Mouse (Mus musculus): ENCODE measurements around the gene Rpl12. TPM values are rescaled to one million over a fixed set of nuclear protein-coding genes. Genes with fewer than 3 reads are reported as not detected.
A peak's percentile ranks its signal among the peaks of the same experiment; 100 is the strongest.

The Rpl12 gene
- total RNA-seq, 4 experiments from 2014 or later: 56.3 to 66.1 (median 58.9) TPM

- DNase-seq (ENCODE audit: low spot score): no peak
These were observed 20.9 kb upstream of the Rpl12 start for GRCm38 (mm10) chr2:32940483-32940882.

DNA sequence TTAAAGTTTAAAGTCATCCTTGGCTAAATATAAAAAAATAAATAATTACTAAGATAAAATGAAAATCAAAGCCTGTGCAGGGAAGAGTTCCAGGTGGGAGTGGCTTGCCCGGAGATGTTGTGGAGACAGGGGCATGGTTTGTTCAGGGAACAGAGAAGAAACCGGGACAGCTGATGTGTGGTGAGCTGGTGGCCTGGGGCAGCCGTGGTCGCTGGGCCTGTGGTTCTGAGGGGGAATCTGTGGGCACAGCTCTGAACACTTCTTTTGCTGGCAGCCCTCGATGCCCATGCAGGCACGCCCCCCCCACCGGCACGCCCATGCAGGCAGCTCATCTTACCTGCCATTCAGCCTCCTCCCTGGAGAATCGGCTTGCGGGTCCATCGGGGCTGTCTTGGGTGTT lies 13.9 kb upstream of the Rpl12 start:
- DNase-seq (ENCODE audit: low spot score): no peak

DNA sequence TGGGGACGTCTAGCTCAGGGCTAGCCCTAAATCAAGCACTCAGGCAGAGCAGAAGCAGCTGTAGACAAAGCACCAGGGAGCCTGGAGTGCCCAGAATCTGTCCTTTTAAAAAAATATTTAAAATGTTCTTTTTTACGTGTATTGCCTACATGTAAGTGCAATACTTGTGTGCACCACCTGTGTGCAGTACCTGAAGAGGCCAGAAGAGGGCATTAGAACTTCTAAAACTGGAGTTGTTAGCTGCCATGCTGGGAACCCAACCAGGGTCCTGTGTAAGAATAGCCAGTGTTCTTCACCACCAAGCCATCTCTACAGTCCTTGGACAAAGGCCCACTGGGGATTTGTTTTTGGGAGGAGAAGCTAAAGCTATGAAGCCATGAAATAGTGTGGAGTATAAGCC lies 6.8 kb upstream of the Rpl12 start:
- DNase-seq (ENCODE audit: low spot score): no peak

- DNase-seq (ENCODE audit: low spot score): no peak
These were observed 4.0 kb upstream of the Rpl12 start for GRCm38 (mm10) chr2:32957344-32957743.

GRCm38 (mm10) chr2:32960273-32960672 lies 1.1 kb upstream of the Rpl12 start:
- no peak for DNase-seq (ENCODE audit: low spot score)

GRCm38 (mm10) chr2:32962062-32962874 lies 909 bp downstream of the Rpl12 start:
- DNase-seq (ENCODE audit: low spot score): no peak

GRCm38 (mm10) chr2:32962875-32963220 lies 1.5 kb downstream of the Rpl12 start:
- DNase-seq (ENCODE audit: low spot score): no peak

DNA sequence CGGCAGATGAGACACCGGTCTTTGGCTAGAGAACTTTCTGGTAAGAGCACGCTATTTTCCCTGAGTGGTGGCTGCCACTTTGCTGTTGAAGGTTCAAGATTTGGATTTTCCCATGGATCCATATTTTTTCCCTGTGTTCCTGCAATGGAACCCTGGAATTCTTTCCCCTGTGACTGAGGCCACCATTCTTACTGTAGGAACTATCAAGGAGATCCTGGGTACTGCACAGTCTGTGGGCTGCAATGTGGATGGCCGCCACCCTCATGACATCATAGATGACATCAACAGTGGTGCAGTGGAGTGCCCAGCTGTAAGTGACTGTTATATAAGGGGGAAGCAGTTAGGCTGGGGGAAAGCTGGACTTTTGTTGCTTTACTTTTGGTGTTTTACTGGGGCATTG lies 2.2 kb downstream of the Rpl12 start:
- no peak for DNase-seq (ENCODE audit: low spot score)

DNA sequence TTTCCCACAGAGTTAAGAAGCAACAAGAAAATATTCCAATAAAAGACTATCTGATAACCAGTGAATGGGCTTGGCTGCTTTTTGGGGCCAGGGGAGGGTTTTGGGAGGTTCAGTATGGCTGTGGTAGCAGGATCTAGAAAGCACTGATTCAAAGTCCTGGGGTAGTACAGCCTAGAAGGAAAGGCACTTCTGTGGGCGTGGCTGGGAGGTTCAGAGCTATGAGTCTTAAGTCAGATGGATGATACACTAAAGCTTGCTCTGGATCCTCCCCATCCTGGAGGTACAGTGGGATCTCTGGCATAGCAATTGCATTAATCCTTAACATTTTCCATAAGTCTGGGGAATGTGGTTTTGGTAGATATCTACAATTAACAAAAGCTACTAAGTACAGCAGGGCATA lies 2.6 kb downstream of the Rpl12 start:
- no peak for DNase-seq (ENCODE audit: low spot score)

- no peak for DNase-seq (ENCODE audit: low spot score)
These were observed 3.5 kb downstream of the Rpl12 start for GRCm38 (mm10) chr2:32964659-32965457.

GRCm38 (mm10) chr2:32965511-32966183 lies 4.3 kb downstream of the Rpl12 start:
- no peak for DNase-seq (ENCODE audit: low spot score)

DNA sequence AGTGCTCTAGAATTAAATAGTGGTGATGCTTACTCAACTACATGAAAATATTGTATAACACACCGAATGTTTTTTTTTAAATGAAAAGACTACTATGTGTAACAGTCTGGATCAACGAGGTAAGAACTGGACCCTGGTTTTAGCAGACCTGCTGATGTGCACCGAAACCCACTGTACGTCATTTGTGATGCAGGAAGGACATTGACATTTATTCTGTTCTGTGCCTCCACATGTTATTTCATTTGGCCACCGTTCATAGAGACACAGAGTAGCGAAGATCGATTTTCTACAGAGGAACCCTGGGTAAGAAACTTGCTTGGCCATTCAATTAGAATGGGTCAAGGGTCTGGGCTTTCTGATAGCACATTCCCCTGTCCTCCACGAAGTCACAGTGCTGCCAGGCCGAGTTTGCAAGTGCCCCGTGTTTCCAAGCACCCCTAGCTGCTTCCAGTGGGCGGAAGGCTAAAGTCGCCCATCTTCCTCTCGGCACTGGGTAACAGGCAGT lies 4.9 kb downstream of the Rpl12 start:
- DNase-seq (ENCODE audit: low spot score): no peak

DNA sequence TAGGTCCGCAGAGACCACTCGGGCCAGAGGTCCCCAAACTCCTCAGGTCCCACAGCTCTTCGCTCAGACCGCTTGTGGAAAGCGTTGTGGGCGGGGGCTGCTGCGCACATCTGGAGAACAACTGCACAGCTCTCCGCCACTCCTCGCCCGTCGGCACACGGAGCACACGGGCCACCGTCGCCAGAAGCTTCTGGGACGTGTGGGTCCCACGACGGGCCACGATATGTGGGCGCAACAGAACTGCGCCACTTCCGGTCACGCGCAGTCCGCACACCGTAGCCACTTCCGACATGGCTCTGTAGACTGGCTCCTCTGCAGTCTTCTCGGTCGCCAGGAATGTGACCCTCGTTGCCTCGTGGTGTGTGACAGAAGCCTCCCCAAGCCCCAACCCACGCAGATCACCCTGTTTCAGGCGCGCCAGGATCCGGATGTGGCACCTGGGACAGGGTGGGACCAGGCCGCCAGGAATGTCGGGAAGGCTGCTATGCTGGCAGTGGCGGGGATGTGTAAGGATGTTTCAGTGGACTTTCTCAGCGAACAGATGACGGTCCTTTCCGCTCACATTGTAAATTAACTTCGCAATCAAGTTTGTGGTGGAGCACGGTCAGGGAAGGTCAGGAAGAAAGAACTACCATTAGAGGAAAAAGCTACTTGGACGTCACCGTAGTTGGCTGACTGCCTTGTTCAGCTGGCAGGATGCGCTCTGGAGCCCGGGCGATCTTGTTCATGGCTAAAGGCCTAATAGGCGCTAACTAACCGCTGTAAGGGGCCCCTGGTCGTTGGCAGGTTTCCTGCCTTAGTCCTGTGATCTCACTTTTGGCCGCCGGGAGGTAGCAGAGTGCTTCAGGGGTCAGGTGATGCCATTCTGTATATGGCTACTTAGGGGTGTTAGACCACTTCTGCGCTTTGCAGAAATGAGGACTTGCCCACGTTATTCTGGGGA lies 5.6 kb downstream of the Rpl12 start:
- peak; percentile 88 for DNase-seq (ENCODE audit: low spot score)

DNA sequence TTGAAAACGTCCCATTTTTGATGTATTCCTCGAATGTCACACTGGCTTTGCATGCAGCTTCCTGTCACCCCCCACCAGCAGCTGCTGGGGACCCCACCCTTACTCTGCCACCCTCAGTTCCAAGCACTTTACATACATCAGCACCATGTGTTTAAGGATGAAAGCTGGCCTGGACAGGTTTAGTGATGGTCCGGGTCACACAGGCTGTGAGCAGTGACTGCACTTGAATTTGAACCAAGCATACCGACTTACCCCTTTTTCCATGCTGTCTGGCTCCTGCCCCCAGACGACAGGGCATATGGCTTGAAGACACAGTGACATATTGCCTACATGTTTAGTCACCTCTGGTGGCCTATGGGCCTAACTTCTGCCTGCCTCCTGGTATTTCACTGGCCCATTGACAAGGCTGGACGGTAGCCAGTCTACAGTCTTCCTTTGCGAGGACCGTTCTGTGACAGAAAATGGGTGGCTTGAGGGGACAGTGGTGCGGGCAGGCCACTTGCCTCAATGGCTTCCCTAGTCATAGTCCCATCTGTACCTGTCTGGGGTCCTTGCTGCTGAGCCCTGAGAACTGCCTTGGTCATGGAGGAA lies 6.8 kb downstream of the Rpl12 start:
- no peak for DNase-seq (ENCODE audit: low spot score)

GRCm38 (mm10) chr2:32969326-32969725 lies 8.0 kb downstream of the Rpl12 start:
- peak; percentile 74 for DNase-seq (ENCODE audit: low spot score)

- no peak for DNase-seq (ENCODE audit: low spot score)
These were observed 9.9 kb downstream of the Rpl12 start for GRCm38 (mm10) chr2:32971235-32971634.

GRCm38 (mm10) chr2:32974216-32974615 lies 12.9 kb downstream of the Rpl12 start:
- no peak for DNase-seq (ENCODE audit: low spot score)

DNA sequence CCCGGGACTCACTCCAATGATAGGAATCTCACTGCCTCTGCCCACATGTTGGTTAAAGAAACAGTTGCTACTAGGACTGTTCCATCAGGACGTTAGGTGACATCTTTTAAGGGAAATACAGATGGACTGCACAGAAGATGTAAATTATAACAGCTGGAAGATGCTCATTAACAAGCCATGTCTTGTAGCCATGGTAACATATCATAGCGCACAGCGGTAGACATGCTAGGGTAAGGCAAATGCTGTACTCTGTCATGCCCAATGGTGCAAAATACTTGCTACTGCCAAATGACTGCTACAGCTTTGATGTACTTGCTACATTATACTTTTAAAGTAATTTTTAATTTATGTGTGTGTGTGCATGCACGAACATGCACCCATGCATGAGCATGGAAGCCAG lies 15.8 kb downstream of the Rpl12 start:
- no peak for DNase-seq (ENCODE audit: low spot score)

- no peak for DNase-seq (ENCODE audit: low spot score)
These were observed 17.3 kb downstream of the Rpl12 start for GRCm38 (mm10) chr2:32978675-32979074.

- DNase-seq (ENCODE audit: low spot score): no peak
These were observed 18.3 kb downstream of the Rpl12 start for GRCm38 (mm10) chr2:32979675-32980074.

DNA sequence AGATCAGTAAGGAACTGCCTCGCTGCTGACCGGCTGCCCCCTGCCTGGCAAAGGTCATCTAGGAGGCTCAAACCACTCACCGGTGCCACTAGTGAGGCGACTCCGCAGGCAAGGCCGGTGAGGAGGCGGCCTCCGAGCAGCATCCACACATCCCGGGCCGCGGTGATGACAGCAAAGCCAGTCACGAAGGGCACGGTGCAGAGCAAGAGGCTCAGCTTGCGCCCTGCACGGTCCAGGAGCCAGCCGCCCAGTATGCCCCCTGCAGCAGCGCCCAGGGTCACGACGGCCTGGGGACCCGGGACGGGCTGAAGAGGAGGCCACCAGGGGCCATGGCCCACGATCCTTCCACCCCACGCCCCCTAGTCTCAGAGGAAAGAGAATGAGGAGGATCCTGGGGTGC lies 19.9 kb downstream of the Rpl12 start:
- no peak for DNase-seq (ENCODE audit: low spot score)
